Mouse (Mus musculus) monocyte, adult 2 months (primary cell): ENCODE results near the gene Ccdc3.
"Not testable (repeated sequence)": the region's sequence is repeated elsewhere in the genome, so short reads cannot be mapped to it uniquely, and the experiment has no call there.

ENCODE experiments used
- DNase-seq, 2 experiments: peaks; one replicate each; pipeline ENCODE4 v3.0.0; 2022; ENCODE audit warnings: low spot score in 2 of 2, low read depth in 1 of 2

Gene Ccdc3

GRCm38 (mm10) chr2:5204941-5205340, 67.4 kb downstream of the Ccdc3 start:
- no peak for DNase-seq

GRCm38 (mm10) chr2:5206651-5207050, 69.1 kb downstream of the Ccdc3 start:
- DNase-seq: no peak

- DNase-seq: no peak
Observed at GRCm38 (mm10) chr2:5214581-5214980, 77.0 kb downstream of the Ccdc3 start.

GRCm38 (mm10) chr2:5215252-5215815, 77.8 kb downstream of the Ccdc3 start:
- DNase-seq: no peak

- DNase-seq: no peak
Observed at GRCm38 (mm10) chr2:5219206-5219605, 81.6 kb downstream of the Ccdc3 start.

- DNase-seq: no peak
Observed at GRCm38 (mm10) chr2:5219847-5220375, 82.3 kb downstream of the Ccdc3 start.

- no peak for DNase-seq
Observed at GRCm38 (mm10) chr2:5222571-5222970, 85.0 kb downstream of the Ccdc3 start.

GRCm38 (mm10) chr2:5236846-5237482, 99.4 kb downstream of the Ccdc3 start:
- no peak for DNase-seq

- no peak for DNase-seq
Observed at GRCm38 (mm10) chr2:5237870-5238269, 100.3 kb downstream of the Ccdc3 start.

GRCm38 (mm10) chr2:5239492-5239891, 101.9 kb downstream of the Ccdc3 start:
- no peak for DNase-seq

- no peak for DNase-seq
Observed at GRCm38 (mm10) chr2:5241469-5241897, 103.9 kb downstream of the Ccdc3 start.

- DNase-seq: not testable (repeated sequence)
Observed at GRCm38 (mm10) chr2:5249199-5249598, 111.6 kb downstream of the Ccdc3 start.

GRCm38 (mm10) chr2:5249969-5250368, 112.4 kb downstream of the Ccdc3 start:
- no peak for DNase-seq

- DNase-seq: no peak
Observed at GRCm38 (mm10) chr2:5258250-5258649, 120.7 kb downstream of the Ccdc3 start.

- no peak for DNase-seq
Observed at GRCm38 (mm10) chr2:5262279-5262678, 124.7 kb downstream of the Ccdc3 start.

- DNase-seq: no peak
Observed at GRCm38 (mm10) chr2:5267980-5268379, 130.4 kb downstream of the Ccdc3 start.
